Mouse (Mus musculus): Measurements from ENCODE around the gene Bmpr1a.

DNA sequence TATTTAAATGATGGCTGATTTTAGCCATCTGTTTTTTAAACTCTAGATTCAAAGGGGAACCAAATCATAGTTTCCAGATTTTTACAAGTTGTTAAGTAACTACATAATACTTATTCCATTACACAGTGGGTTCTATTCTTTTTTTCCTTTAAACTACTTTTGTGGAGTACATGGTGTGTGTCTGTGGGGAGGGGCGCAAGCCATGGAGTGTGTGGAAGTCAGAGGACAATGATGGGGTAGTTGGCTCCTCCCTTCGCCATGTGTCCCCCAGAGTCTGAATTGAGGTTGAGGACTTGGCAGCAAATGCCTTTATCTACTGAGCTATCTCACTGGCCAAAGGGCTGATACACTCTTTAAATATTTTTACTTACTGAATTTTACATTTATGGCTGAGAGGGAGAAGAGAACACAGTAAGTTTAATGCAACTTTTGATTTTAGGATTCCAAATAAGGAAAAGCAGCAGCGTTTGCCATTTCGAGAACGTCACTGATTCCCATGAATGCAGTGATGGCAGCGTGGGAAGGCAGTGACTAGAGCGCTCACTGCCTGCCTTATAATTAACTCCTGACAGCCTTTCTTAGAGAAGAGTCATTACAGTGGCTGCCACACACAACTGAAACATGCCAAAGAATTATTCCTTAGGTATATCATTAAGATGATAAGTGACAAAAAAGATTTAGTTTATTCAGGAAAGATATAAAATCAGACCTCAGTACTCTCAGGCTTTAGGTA lies 90.8 kb downstream of the Bmpr1a start:
- no peak for TF ChIP-seq POLR2A (IDR thresholded peaks at IDR 0.05; ENCODE audit: low read depth, low read length)
- TF ChIP-seq CTCF (IDR thresholded peaks at IDR 0.05; ENCODE audit: extremely low read depth, insufficient read length, insufficient replicate concordance, low read depth, low read length): no peak

Measured in small intestine, adult 2 months (tissue).